Mouse (Mus musculus) thymus, postnatal 4 days (tissue): Measurements from ENCODE around the gene Olfr1009.
"Not testable (repeated sequence)": the region's sequence is repeated elsewhere in the genome, so short reads cannot be mapped to it uniquely, and the experiment has no call there.

Experiments used
- DNase-seq: peaks from one replicate; pipeline ENCODE4 v3.0.0; 2021

Gene Olfr1009

DNA sequence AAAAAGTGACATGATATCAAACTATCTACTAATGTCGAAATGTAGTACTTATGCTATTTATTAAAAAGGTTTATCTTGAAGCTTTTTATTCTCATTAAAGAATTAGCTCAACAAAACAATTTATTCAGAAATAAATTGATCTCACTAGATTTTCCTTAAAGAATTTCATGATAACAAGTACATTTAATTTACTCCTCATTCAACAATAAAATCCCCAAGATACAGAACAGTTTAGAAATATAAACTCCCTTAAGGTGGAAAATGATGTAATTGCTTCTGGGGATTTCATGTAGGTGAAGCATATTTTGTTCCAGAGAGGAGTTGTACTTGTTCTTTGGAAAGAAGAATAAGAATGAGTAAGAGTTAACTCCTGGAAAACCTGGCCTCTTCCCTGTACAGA is at the start of gene Olfr1009:
Olfr1009 (plus strand) TSS at position 301 of the 400 bp plus-strand sequence.
- DNase-seq = no peak

DNA sequence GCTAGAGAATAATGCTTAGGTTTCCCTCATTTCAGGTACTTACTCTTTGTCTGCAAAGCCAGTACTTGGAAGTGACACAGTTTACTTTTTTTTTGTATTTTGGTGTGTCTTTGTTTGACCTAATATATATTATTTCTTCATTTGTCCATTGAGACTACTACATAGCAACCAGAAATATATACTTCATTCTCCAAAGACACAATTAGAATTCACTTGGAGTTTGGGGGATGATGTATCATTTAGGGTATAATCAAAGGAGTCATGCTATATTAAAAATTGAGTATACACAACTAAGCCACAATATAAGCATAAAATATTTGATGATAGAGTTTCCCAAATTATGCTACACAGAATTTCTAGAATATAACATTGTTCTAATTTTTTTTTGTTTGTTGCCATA is 36.6 kb upstream of the Olfr1009 start, which contains the start of gene Olfr1006:
Olfr1006 (minus strand) TSS at position 101 of the 400 bp plus-strand sequence.
- DNase-seq = no peak

DNA sequence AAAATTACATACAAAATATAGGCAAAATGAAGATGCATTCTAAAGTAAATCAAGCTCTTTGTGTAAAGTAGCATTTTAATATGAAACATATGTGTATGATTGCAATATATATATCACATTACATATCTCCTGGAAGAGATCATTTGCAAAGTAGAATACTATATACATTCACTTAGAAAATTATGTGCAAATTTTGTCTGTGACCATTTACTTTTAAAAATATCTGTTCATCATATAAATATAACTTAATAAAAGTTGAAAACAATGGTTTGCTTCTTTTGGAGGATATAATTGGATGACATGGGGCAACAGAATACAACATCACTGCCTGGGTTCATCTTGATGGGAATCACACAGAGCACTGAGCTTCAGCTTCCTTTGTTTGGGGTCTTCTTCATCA is 26.1 kb upstream of the Olfr1009 start, which contains the start of gene Olfr1008:
Olfr1008 (plus strand) TSS at position 301 of the 400 bp plus-strand sequence.
- no peak for DNase-seq

DNA sequence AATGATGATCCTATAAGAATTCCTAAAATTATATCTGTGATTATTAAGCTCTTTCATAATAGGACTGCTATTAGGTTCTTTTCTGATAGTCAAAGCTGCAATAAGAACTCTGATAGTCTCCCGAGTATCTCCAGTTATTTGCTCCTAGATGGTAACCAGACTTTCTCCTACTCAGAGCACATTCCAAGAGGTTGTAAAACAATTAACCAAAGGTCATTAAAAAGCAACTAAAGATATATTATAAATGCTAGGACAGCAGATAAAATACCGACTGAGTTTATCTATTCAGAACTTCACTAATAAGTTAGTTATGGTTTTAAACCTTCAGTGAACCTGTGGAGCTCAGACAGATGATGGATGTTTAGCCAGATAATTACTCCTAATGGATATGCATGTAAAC is 4.5 kb upstream of the Olfr1009 start:
- not testable (repeated sequence) for DNase-seq

DNA sequence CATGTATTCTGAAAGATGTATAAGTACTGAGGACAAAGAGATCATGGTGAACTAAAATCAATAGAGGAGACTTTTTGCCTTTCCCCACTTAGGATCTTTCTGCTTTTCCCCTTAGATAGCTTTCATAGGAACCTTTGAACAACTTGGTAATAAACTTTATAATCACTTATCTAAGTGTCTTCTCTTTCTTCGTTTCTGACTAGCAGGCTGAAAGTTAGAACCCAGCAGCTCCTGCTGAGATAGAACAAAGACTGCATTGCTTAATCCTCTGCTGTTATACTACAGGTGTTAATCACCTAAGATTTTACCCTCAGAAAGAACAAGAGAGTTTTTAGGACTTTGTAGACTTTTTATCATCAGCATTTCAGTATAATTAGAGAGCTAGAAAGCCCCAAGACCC is 4.1 kb upstream of the Olfr1009 start:
- DNase-seq = no peak

DNA sequence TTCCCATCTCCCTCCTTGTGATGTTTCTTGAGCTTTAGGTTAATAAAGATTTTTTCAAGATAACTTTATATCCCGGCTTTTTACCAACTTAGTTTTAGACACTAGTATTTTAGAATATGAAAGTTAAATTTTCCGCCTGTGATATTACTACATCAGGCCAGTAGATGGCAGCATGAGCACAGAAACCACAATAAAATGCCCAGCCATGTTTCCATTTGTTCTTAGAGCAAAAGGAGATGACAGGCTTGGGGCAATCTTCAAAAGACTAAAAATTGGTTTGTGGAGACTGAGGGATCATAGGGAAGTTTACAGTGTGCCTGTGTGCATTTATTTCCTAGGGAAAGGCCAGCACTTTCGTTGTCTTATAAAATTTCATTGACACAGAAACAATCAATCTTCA is 10.6 kb downstream of the Olfr1009 start:
- DNase-seq = peak; percentile 9

DNA sequence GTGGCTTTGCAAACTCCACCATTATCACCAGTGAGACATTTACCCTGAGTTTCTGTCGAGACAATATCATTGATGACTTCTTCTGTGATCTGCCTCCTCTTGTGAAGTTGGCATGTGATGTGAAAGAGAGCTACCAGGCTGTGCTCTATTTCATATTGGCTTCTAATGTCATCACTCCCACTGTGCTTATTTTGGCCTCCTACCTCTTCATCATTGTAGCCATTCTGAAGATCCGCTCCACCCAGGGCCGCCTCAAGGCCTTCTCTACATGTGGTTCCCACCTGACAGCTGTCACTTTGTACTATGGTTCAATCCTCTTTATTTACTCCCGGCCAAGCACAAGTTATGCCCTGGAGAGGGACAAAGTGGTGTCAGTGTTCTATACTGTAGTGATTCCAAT is 38.6 kb downstream of the Olfr1009 start:
- DNase-seq = no peak

DNA sequence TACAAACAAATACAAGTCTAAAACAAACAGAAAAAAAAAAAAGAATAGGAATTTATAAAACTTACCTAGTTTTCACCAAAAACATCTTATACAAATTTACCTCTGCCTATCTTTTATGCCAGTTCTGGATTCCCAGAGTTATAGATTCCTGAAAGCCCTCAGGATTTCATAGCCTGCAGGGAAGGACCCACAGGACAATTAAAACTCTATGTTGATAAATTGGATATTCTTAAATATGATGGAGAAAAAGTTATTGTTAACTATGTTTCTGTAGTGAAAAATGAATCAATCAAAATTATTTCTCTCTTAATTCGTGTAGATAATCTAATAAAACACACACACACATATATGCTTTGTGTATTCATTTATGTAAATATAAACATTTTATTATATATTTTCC is 47.4 kb downstream of the Olfr1009 start, which contains the start of gene Olfr1012:
Olfr1012 (minus strand) TSS at position 101 of the 400 bp plus-strand sequence.
- DNase-seq = no peak

DNA sequence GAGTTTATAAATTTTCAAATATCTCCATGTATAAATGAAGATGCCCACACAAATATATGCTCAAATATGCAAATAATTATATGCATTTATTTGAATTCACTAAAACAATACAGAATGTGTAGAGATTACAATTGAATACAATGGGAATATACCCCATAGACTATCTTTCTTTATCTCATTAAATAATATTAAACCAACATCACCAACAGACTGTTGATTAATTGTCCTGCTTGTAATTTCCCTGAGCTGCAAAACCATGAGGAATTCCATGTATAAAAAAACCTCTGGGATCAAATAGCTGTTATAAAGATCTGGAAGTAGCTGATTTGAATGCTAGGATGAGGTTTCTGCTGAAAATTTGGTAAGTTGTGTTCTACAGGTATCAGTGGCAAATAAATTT is 51.6 kb downstream of the Olfr1009 start, which contains the start of gene Olfr1013:
Olfr1013 (plus strand) TSS at position 301 of the 400 bp plus-strand sequence.
- no peak for DNase-seq

DNA sequence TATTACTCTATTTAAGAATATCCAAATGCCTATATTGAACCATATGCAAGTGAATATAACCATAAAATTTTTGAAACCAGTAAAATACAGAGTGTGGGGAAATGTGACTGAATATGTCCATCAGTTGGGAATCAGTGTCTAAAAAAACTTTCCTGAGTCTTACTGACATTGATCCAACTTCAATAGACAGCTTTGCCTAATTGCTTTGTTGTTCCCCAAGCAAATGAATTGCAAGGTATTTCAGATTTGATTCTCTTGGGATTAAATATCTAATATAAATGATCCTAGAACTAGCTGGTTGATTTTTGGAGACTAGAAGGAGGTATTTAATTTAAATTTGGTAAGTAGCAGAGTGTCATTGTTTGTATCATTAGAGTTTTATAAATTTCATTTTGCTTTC is 57.2 kb downstream of the Olfr1009 start, which contains the start of gene Olfr1014:
Olfr1014 (plus strand) TSS at position 301 of the 400 bp plus-strand sequence.
- no peak for DNase-seq
